Mouse (Mus musculus): Measurements from ENCODE around the gene Dnal4. TPM values are rescaled to one million over a fixed set of nuclear protein-coding genes. Genes with fewer than 3 reads are reported as not detected.
"Not testable (repeated sequence)": the region's sequence is repeated elsewhere in the genome, so short reads cannot be mapped to it uniquely, and the experiment has no call there.

Gene Dnal4
- 16.0 and 18.0 TPM in 2 replicates for total RNA-seq (2017)

DNA sequence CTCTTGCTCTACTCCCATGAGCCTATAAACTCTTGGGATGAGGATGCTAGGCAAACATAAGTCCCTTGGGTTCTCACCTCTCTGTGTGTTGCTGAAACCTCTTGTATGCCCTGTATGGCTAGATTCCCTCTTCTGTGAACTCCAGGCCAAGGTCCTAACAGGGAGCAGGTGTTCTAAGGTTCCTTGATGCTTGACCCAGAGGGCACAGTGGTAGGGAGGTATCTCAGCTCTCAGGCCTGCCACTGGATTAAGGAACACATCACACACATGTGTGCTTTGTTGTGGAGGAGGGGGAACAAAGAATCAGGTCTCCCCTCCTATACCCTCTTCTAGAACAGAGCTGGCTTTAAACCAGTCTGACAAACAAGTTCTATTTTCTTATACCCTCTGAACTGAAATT is at the start of gene Dnal4:
Dnal4 (minus strand) TSS at position 101 of the 400 bp plus-strand sequence.
- ATAC-seq (replicated peaks; ENCODE audit: low read depth, poor library complexity, severe bottlenecking): no peak

DNA sequence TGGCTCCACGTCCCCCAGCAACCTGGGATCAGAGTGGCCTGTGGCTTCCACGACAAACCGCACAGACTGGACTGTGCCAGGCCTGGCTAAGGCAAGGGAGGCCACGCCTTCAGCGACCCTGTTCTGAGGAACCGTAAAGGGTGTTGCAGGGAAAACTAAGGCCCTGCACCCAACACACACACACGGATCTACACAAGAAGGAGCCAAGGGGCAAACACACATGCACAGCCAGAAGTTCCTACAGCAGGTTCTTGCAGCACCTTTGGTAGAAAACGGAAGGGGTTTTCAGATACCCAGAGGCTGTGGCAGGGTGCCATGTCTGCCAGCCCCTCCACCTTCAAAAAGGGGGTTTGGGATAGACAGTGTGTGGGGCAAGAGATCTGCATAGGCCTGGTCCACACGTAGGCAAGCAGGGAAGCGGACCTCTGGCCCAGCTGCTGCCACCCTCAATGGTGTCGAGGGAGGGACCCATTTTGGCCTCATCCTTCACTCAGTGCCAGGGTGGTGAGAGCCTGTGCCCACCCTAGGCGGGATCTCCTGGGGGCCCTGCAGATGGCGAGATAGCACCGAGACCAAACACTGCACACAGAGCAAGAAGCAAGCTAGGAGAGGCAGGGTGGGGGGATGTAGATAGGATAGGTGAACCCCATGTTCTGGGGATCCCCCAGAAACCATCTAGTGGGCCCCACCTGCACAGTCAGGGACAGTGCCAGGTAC is 49.6 kb upstream of the Dnal4 start:
- ATAC-seq (replicated peaks; ENCODE audit: low read depth, poor library complexity, severe bottlenecking): no peak

DNA sequence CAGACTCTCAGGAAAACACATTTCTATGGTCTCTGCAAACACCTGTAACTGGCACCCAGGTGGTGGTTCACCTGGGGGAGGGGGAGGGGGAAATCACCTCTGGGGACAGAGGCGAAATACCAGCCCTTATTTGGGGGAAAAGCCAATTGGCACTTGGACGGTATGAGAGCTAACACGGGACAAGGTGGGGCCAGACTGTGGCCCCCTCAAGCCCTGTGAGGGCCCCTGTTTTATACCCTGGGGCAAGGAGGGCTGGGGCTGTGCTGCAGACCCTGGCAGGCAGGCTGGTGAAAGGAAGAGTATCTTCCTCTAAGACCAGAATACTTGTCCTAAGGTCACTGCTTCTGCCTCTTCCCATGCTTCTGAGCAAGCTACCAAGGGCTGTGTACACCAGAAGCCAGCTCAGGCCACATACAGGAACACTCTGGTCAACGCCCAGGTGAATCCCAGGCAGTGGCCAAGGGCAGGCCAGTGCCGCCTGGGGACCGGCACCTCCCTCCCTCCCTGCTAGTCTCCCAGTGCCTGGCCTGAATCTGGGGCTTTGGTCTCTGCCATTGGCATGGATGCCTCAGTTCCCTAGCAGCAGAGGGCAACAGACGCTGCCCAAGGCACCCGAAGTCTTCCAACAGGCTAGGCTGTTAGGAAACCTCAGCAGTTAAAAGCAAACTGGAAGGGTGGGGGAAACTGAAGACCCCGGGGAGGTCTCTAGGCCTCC is 48.7 kb upstream of the Dnal4 start:
- no peak for ATAC-seq (replicated peaks; ENCODE audit: low read depth, poor library complexity, severe bottlenecking)

DNA sequence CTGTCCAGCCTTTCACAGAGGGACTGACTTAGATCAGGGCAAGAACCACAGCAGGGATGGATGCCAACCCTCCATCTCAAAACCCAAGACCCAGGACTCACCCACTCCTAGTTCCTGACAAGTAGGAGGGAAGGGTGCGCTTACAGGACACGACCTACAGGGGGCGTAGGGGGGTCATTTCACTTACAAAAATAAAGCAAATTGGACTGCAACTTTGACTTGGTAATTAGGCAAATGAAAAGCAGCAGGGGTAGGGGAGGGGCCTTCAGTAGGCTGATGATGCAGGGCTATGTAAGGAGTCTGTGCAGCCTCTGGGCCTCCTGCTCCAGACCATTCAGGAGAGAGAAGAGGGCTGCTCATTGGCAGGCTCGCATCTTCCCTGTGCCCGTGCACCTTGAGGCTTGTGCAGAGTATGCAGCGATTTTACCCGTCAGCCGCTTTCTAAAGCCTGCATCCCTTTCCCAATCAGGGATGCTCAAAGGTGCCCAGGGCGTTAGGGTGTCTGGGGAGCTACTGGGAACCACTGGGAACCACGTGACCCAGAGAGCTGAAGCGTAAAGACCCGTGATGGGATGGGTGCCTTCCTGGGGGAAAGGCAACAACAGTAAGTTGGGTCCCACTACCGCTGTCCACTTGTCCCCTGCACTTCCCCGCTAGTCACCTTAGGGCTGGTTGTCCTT is 47.6 kb upstream of the Dnal4 start:
- 0 out of 2 replicates have a peak, but pooled peaks have one; percentile 6 for ATAC-seq (replicated peaks; ENCODE audit: low read depth, poor library complexity, severe bottlenecking)

DNA sequence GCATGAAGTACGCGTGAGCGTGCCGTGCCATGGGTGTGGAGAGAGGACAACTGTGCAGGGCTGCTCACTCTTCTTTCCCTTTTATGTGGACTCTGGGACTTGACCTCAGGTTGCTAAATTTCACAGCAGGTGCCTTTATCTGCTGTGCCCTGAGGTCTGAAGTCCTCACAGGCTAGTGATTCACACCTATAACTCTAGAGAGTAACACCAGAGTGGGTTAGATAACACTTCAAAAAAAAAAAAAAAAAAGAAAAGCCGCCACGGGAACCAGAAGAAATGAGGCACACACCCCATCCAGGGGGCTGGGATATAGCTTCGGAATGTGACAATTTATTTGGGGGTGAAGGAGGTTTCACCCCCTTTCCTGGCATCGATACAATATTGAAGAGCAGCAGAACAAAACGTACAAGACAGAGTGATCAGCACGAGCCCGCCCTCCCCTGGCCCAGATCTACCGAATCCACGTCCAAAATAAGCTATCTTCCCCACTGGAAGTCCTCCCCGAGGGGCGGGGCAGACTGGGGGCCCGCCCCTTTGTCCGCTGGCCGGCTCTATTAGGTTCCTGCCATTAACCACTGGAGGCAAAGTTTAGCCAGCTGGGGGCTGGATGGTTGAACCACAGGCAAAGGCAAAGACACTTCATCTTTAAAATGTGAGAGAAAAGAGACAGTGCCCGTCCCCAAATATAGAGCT is 46.1 kb upstream of the Dnal4 start:
- no peak for ATAC-seq (replicated peaks; ENCODE audit: low read depth, poor library complexity, severe bottlenecking)

DNA sequence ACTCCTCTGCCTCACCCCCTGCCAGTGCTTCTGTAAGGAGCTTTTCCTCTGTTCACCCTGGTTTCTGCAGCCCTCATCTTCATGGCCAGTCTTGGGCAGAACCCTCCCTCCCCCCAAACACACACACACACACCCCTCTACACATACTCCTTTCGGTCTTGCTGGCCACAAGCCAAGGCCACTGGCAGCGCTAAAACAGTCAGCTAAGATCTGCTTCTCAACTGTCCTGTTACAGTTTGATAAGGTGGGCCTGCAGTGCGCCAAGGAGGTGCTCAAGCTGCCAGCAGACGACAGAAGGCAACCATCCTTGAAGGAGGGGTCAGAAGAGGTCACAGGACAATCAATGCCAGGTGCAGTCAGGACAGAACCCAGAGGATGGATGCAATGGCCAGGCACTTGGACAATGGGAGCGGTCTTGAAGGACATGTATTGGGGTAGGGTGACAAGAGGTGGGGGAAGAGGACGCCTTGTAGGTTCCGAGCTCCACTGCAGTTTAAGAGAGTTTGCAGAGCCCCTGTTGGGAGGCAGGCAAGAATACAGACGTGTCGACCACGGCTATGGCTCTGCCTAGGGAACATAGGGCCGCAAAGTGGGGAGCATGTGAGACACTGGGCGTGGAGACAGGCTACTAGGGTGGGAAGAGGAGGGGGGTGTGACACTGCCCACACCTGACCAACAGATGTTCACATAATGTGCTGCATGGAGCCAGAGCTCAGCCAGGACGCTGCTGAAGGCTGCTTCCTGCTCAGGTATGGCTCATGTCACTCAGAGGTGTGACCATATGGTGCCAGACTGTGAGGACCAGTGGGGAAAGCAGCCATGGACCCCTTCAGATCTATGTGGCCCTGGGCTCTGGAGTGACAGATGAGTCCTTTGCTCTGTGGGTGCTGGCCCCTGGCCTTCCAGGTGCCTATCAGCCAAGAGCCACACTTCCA is 44.9 kb upstream of the Dnal4 start:
- ATAC-seq (replicated peaks; ENCODE audit: low read depth, poor library complexity, severe bottlenecking): peak; percentile 43; the same call in 1 of the 2 replicates

DNA sequence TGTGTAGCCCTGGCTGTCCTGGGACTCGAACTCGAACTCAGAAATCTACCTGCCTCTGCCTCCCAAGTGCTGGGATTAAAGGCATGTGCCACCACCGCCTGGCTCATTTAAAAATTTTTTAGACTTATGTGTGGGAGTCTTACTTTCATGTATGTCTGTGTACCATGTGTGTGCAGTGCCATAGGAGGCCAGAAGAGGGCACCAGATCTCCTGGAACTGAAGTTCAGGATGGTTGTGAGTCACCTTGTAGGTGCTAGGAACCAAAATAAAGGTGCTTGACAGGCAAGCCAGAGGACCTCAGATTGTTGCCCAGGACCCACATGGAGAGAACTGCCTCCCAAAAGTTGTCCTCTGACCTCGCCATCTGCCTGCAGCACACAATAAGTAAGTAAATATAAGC is 40.7 kb upstream of the Dnal4 start:
- ATAC-seq (replicated peaks; ENCODE audit: low read depth, poor library complexity, severe bottlenecking): no peak

DNA sequence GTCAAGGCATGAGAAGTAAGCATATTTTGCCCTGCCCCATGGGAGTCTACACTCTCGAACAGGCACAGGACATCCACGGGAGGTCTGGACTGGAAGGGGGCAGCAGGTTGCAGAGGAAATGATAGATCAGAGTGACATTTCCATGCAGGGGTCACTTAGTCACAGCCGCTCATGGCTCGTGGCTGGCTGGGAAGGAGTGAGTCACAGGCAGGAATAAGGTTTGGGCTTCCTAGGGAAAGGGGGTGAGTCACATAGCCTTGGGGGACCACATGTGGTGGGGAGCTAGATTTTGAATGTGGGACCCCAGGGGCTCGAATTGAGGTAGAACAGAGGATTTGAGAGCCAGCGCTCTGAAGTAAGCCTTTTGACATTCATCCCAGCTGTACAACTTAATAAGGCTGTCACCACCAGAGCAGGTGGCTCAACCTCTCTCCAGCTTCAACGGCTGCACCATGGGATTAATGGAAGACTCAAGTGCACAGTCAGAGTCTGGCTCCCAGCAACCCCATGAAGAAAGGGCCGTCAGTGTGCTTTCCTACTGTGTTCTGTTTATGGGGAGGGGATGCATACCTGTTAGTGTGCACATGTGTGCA is 36.1 kb upstream of the Dnal4 start:
- ATAC-seq (replicated peaks; ENCODE audit: low read depth, poor library complexity, severe bottlenecking): no peak

DNA sequence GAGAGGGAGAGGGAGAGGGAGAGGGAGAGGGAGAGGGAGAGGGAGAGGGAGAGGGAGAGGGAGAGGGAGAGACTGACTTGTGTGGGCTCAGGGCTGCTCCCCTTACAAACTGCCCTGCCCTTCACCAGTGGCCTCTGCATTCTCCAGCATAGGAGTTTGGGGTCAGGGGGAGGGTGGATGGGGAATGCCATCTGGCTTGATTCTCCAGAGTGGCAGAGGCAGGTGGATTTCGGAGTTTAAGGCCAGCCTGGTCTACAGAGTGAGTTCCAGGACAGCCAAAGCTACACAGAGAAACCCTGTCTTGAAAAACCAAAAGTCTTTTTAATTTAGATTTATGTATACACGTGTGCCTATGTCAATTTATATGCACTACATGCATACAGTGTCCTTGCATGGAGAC is 35.2 kb upstream of the Dnal4 start:
- not testable (repeated sequence) for ATAC-seq (replicated peaks; ENCODE audit: low read depth, poor library complexity, severe bottlenecking)

DNA sequence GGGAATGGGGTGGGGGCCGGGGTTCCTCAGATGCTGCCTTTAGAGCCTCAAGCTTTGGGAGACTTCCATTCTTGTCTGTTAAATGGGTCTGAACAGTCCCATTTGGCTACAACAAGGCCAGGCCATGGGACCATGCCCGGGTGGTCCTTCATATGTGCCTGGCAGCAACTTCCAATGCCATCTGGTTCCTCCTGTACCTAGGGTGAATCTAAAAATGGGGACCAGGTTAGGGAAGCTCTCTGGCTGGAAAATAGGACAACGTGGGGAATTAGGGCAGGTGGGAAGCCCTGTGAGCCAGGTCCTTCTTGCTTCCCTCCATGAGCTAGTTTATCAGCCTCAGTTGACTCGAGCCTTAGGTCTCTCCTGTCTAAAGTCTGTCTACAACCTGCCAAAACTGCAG is 33.3 kb upstream of the Dnal4 start:
- ATAC-seq (replicated peaks; ENCODE audit: low read depth, poor library complexity, severe bottlenecking): no peak

DNA sequence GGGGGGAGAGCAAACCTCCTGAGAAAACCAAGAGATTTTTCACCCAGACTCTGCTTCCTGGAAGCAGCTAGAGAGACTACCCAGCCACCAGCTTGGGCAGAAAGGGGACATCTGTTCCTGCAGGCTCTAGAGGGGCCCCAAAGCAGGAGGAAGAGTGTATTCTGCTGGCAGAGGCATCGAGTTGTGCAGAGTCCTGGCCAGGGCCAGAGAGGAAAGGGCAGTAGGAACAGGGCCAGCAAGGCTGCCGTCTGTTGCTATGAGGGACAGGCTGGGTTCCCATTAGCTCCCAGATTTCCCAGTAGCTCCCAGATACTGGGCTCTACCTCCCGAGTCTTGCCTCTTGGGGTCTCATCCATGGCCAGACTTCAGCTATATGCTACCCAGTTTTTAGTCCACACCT is 32.4 kb upstream of the Dnal4 start:
- ATAC-seq (replicated peaks; ENCODE audit: low read depth, poor library complexity, severe bottlenecking): no peak

DNA sequence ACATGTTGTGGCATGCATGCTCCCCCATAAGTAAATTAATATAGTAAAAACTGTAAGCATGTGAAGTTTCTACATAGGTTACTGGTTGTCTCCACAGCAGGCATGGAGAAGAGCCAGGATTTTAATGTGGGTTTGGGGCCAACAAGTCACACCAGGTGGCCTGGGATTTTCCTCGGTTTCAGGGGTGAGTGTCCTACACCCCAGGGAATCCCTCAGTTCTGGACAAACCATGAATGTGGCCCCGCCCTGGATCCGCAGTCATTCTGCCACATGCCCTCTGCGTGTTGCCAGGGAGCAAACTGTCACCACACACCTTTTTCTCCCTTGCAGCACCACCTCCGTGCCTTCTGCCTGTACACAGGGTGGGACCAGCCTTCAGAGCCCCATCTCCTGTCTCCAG is 31.0 kb upstream of the Dnal4 start:
- no peak for ATAC-seq (replicated peaks; ENCODE audit: low read depth, poor library complexity, severe bottlenecking)

DNA sequence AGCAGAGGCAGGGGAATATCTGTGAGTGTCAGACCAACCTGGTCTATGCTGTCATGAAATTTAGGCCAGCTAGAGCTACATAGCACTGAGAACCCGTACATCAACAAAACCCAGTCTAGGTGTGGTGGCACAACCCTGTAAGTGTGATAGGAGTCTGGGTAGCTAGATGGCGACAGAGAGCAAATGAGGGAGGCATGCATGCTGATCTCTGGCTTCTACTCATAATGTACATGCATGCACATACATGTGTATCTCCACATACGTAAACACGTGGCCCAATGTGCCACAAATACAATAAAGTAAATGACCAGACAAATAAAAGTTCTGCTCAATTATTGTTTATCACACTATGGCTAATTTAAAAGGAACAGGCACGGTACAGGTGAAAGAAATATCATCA is 30.5 kb upstream of the Dnal4 start:
- ATAC-seq (replicated peaks; ENCODE audit: low read depth, poor library complexity, severe bottlenecking): peak; percentile 71

DNA sequence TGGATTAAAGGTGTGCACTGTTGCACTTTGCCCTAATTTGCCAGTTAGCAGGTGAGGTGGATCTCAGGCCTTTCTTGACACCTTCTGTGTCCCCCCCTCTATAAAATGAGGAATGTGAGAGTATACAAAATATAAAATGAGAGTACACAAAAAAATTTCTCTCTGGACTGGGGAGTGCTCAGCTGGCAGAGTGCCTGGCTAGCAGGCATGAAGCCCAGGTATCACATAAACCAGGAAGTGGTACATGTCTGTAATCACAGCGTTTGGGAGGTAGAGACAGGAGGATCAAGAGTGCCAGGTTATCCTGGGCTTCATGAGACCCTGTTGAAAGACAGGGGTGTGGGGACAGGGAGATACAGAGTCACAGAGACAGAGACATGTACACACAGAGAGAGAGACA is 29.4 kb upstream of the Dnal4 start:
- no peak for ATAC-seq (replicated peaks; ENCODE audit: low read depth, poor library complexity, severe bottlenecking)

DNA sequence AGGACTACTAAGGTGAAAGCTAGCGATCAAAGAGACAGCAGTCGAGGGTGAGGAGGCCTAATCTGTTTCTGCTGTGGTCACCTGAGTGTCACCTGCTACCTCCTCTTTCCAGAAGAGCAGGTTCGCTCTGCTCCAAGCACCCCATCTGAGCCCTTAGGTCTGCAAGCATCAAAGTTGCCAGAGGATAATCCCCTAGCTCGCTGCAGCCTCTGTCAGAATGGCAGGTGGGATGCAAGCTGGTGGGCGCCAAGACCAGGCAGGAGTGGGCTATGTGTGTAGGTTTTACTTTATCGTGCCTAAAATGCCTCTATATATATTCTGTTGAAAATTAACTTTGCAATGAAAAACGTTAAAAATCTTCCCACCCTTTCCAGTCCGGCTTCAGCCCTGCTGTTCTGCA is 27.6 kb upstream of the Dnal4 start:
- no peak for ATAC-seq (replicated peaks; ENCODE audit: low read depth, poor library complexity, severe bottlenecking)

DNA sequence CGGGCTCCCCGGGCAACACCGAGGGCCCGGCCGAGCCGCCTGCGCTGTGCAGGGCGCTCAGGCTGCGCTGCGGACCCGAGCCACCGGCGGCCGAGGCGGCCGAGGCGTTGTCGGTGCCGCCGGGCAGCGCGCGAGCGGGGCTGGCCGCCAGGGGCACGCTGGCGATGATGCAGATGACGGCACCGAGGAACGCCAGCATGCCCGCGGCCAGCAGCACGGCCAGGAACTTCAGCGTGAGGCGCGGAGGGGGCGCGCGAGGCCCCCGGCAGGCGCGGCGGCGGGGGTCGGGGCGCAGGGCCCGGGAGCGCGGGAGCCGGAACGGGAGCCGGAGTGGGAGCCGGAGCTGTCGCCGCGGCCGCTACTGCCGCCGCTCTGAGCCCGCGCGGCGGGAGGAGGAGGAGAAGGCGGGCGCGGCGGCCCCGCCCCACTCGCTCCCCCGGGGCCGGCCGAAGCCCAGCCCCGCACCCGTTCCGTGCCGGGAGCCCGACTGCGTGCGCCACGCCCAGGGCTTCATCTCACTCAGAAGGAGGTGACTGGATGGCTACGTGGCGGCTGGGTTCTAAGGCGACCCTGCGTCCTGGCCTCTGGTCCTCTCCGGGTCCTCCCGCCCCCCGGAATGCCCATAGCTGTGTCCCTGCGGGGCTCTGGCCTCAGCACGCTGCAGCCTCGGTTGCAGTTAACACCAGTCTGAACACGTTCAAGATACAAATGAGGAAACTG is 26.9 kb upstream of the Dnal4 start, which contains the start of gene Nptxr:
Nptxr (minus strand) TSS at position 415 of the 720 bp plus-strand sequence.
- peak; percentile 23; the same call in 1 of the 2 replicates for ATAC-seq (replicated peaks; ENCODE audit: low read depth, poor library complexity, severe bottlenecking)

DNA sequence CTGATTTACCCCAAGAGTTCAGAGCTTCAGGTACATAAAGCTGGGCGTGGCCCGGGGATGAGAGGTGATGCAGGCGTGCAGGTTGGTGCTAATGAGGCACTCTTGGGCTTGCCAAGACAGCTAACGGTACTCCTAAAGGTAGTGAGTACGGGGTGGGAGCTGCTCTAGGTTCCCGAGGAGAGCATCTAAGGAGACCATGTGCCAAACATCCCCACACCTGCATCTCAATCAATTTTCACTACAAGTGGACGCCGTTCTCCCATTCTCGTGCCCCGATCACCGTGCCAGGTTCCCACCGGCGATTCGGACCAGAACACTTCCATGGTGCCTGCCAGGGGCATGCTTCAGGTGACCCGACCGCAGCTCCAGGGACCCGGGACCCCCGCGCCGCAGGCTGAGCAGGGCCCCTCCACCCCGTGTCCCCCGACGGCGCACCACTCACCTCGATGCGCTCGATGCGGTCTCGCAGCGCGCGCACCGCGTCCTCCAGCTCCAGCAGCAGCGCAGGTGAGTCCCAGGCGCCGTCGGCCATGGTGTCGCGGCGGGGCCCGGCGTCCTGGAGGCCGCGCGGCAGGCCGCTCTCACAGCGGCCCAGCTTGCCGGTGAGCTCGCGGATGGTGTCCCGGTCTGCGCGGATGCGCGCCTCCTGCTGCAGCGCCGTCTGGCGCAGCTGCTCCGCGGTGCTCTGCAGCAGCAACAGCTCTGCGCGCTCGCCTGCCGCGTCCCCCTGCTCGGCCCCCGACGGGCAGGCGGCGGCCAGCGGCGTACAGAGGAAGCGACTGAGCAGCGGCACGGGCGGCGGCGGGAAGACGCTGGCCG is 26.1 kb upstream of the Dnal4 start:
- no peak for ATAC-seq (replicated peaks; ENCODE audit: low read depth, poor library complexity, severe bottlenecking)

DNA sequence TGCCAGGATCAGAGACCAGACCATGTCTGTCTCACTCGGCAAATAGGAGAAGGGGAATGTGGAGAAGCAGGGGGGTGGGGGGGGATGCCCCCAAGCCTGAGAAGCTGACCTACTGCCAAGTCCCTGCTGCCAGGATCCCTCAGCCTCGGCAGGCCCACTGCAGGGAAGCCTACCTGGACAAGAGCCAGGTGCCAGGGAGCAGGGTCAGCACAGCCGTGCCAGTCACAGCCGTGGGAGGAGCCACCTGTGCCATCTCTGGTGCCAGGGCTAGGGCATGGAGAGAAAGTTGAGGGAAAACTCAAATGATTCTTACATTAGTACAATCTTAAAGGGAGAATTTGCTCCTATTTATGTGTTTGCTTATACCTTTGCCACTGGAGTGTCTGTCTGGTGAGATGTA is 24.7 kb upstream of the Dnal4 start:
- no peak for ATAC-seq (replicated peaks; ENCODE audit: low read depth, poor library complexity, severe bottlenecking)
